ENCODE assay signal across 9 mouse cellular contexts in the genomic region with DNA sequence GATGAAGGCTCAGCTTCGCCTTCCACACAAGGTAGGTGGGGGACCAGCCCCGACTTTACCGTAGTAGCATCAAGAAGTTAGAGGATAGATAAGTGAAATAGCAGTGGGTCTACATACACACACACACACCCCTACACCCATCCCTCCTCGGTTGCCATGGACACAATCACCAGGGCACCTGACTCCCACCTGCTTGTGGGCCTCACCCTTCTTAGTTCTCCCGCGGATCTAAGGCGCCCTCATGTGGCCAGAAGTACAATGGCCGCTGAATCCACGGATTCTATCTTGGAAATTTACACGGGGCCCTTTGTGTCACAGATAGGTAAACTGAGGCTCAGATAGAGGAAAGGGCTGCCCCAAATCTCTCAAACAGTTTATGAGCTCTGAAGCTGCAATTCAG. TPM values are rescaled to one million over a fixed set of nuclear protein-coding genes. Genes with fewer than 3 reads are reported as not detected.
DNase-seq lines count a peak whose midpoint lies in the region; ATAC-seq lines count a peak whose summit lies in the region.
"Had no signal": no experiment of that assay in that cellular context is flagged by ENCODE, and none has a peak within 500 bp of the region (broad histone marks: within the 10 kb centered on the region; RNA-seq: fewer than 3 reads in every experiment).

No protein-coding gene starts in this region.

- H3K27me3 ChIP-seq in hindbrain, embryonic 15.5 days: no peaks in the 10 kb centered on the region
- peaks cover 18% of the 10 kb centered on the region for H3K27me3 ChIP-seq in limb, embryonic 10.5 days (ENCODE audit: low read depth, poor library complexity, severe bottlenecking)
- H3K27me3 ChIP-seq in midbrain, embryonic 15.5 days (replicated peaks): 0 out of 2 replicates have a peak, but pooled peaks cover 8% of the 10 kb centered on the region

- H3K9ac ChIP-seq in hindbrain, embryonic 15.5 days: no peak overlapping the region
- no peak overlapping the region; the same call in 1 of the 2 replicates for H3K9ac ChIP-seq in midbrain, embryonic 15.5 days

- H3K9me3 ChIP-seq in hindbrain, embryonic 15.5 days: no peaks in the 10 kb centered on the region
- H3K9me3 ChIP-seq in limb, embryonic 10.5 days (replicated peaks): no peaks in the 10 kb centered on the region
- no peaks in the 10 kb centered on the region for H3K9me3 ChIP-seq in midbrain, embryonic 15.5 days

- H3K4me3 ChIP-seq in hindbrain, embryonic 15.5 days: no peak overlapping the region
- no peak overlapping the region for H3K4me3 ChIP-seq in limb, embryonic 10.5 days
- no peak overlapping the region for H3K4me3 ChIP-seq in midbrain, embryonic 15.5 days
- H3K4me3 ChIP-seq: megakaryocyte, embryonic 14.5 days had no signal

- DNase-seq in layer of hippocampus, adult 9-11 months: peak; percentile 64
- no peak for DNase-seq in layer of hippocampus, postnatal 14 days (ENCODE audit: low spot score in 2 of 2)
- peak; percentile 54 for DNase-seq in T-cell, adult 2 months (ENCODE audit: low spot score)
- peak; percentile 73 for DNase-seq in embryo, embryonic 11 days
- peak; percentile 74 for DNase-seq in limb, embryonic 10.5 days (ENCODE audit: low spot score)
- peak; percentile 10 to 47 for DNase-seq in thymus, postnatal 10 days (ENCODE audit: low spot score in 2 of 2)

- H3K27ac ChIP-seq in hindbrain, embryonic 15.5 days (replicated peaks): no peak overlapping the region
- H3K27ac ChIP-seq in limb, embryonic 10.5 days: no peak overlapping the region
- H3K27ac ChIP-seq in midbrain, embryonic 15.5 days: no peak overlapping the region

- H3K36me3 ChIP-seq in hindbrain, embryonic 15.5 days: no peaks in the 10 kb centered on the region
- no peaks in the 10 kb centered on the region for H3K36me3 ChIP-seq in limb, embryonic 10.5 days
- no peaks in the 10 kb centered on the region for H3K36me3 ChIP-seq in midbrain, embryonic 15.5 days (replicated peaks)

- 17% methylated on average over 10 of the region's 10 CpGs for WGBS in hindbrain, embryonic 15.5 days
- 19% methylated on average over 10 of the region's 10 CpGs for WGBS in limb, embryonic 10.5 days
- 18% methylated on average over 10 of the region's 10 CpGs for WGBS in midbrain, embryonic 15.5 days

- no peak overlapping the region for H3K4me2 ChIP-seq in hindbrain, embryonic 15.5 days
- no peak overlapping the region for H3K4me2 ChIP-seq in midbrain, embryonic 15.5 days

- 0 out of 2 replicates have a peak, but pooled peaks cover 2% of the 10 kb centered on the region for H3K4me1 ChIP-seq in hindbrain, embryonic 15.5 days (replicated peaks)
- H3K4me1 ChIP-seq in limb, embryonic 10.5 days: peaks cover under 1% of the 10 kb centered on the region; the same call in 1 of the 2 replicates
- H3K4me1 ChIP-seq in midbrain, embryonic 15.5 days: no peaks in the 10 kb centered on the region

- ATAC-seq in hindbrain, embryonic 15.5 days (ENCODE audit: low FRiP score, low read depth): peak; percentile 52; the same call in 1 of the 2 replicates
- peak; percentile 88 for ATAC-seq in midbrain, embryonic 15.5 days (replicated peaks)

RNA-seq across cellular contexts. Expression of a gene that starts 21.4 kb away (rescaled TPM):
- 10 to 100 TPM; 38.0 to 42.5 TPM for total RNA-seq in layer of hippocampus, postnatal 14 days (2021)
- polyA plus RNA-seq in hindbrain, embryonic 15.5 days (2015; fragmentation: Nextera tagmentation; extraction: Ambion mirVana): 120 and 134 TPM in 2 replicates
- polyA plus RNA-seq in limb, embryonic 10.5 days (2016; fragmentation: Nextera tagmentation; extraction: Ambion mirVana): 17.8 and 20.9 TPM in 2 replicates
- 164 and 166 TPM in 2 replicates for polyA plus RNA-seq in midbrain, embryonic 15.5 days (2015; fragmentation: Nextera tagmentation; extraction: Ambion mirVana)

RNA-seq across cellular contexts. Expression of a gene that starts 23.9 kb away (rescaled TPM):
- total RNA-seq in layer of hippocampus, postnatal 14 days (2021): 100 to 1,000 TPM; 335 to 349 TPM
- polyA plus RNA-seq in hindbrain, embryonic 15.5 days (2015; fragmentation: Nextera tagmentation; extraction: Ambion mirVana): 1.1 TPM in 2 replicates
- polyA plus RNA-seq in limb, embryonic 10.5 days (2016; fragmentation: Nextera tagmentation; extraction: Ambion mirVana): 0.05 and 0.09 TPM in 2 replicates
- polyA plus RNA-seq in midbrain, embryonic 15.5 days (2015; fragmentation: Nextera tagmentation; extraction: Ambion mirVana): 0.80 and 0.88 TPM in 2 replicates

RNA-seq across cellular contexts. Expression of a gene that starts 33.8 kb away (rescaled TPM):
- 10 to 100 TPM; 30.3 to 38.6 TPM for total RNA-seq in layer of hippocampus, postnatal 14 days (2021)
- 45.3 and 53.5 TPM in 2 replicates for polyA plus RNA-seq in hindbrain, embryonic 15.5 days (2015; fragmentation: Nextera tagmentation; extraction: Ambion mirVana)
- 26.9 and 27.0 TPM in 2 replicates for polyA plus RNA-seq in limb, embryonic 10.5 days (2016; fragmentation: Nextera tagmentation; extraction: Ambion mirVana)
- polyA plus RNA-seq in midbrain, embryonic 15.5 days (2015; fragmentation: Nextera tagmentation; extraction: Ambion mirVana): 51.2 and 55.1 TPM in 2 replicates

RNA-seq across cellular contexts. Expression of a gene that starts 55.3 kb away (rescaled TPM):
- 100 to 1,000 TPM; 240 to 259 TPM for total RNA-seq in layer of hippocampus, postnatal 14 days (2021)
- 218 and 239 TPM in 2 replicates for polyA plus RNA-seq in hindbrain, embryonic 15.5 days (2015; fragmentation: Nextera tagmentation; extraction: Ambion mirVana)
- polyA plus RNA-seq in limb, embryonic 10.5 days (2016; fragmentation: Nextera tagmentation; extraction: Ambion mirVana): 197 and 216 TPM in 2 replicates
- 224 and 234 TPM in 2 replicates for polyA plus RNA-seq in midbrain, embryonic 15.5 days (2015; fragmentation: Nextera tagmentation; extraction: Ambion mirVana)

Comparison
In these comparisons a context has a peak if more than half of its experiments do, and no peak if none do; other contexts are left out.
1. DNase-seq: peak in layer of hippocampus, adult 9-11 months (single experiment), T-cell, adult 2 months (single experiment), embryo, embryonic 11 days (single experiment), limb, embryonic 10.5 days (single experiment) and thymus, postnatal 10 days (2 of 2); none in layer of hippocampus, postnatal 14 days (0 of 2).